Mouse (Mus musculus) yolk sac, embryonic 10.5 days (tissue): ENCODE data around the gene Ripk1.
A peak's percentile ranks its signal among the peaks of the same experiment; 100 is the strongest.

Experiments used
- DNase-seq: peaks from one replicate; pipeline ENCODE4 v3.0.0-alpha.2; 2017; ENCODE audit warnings: low spot score

Ripk1 gene

GRCm38 (mm10) chr13:34002058-34003006 is at the start of gene Ripk1, which contains the start of gene Serpinb6a:
Gene Ripk1 (plus strand): TSS chr13:34002363.
Gene Serpinb6a (minus strand): TSS chr13:34002794.
- DNase-seq = peak; percentile 89

GRCm38 (mm10) chr13:33952947-33953346 is 49.2 kb upstream of the Ripk1 start:
- DNase-seq = no peak

GRCm38 (mm10) chr13:33956571-33957421 is 45.4 kb upstream of the Ripk1 start:
- no peak for DNase-seq

- DNase-seq = no peak
These were observed 42.4 kb upstream of the Ripk1 start for GRCm38 (mm10) chr13:33959771-33960170.

GRCm38 (mm10) chr13:33964206-33965046 is 37.7 kb upstream of the Ripk1 start, which contains the start of gene Nqo2:
Gene Nqo2 (plus strand): TSS chr13:33964687.
- peak; percentile 90 for DNase-seq

- peak; percentile 67 for DNase-seq
These were observed 36.8 kb upstream of the Ripk1 start for GRCm38 (mm10) chr13:33965056-33966024.

GRCm38 (mm10) chr13:33966025-33966412 is 36.1 kb upstream of the Ripk1 start:
- DNase-seq = peak; percentile 48

- DNase-seq = no peak
These were observed 35.6 kb upstream of the Ripk1 start for GRCm38 (mm10) chr13:33966574-33966973.

GRCm38 (mm10) chr13:33989625-33990024 is 12.5 kb upstream of the Ripk1 start:
- no peak for DNase-seq

- DNase-seq = peak; percentile 44
These were observed 7.0 kb upstream of the Ripk1 start for GRCm38 (mm10) chr13:33995197-33995596.

GRCm38 (mm10) chr13:34003058-34003457 is 895 bp downstream of the Ripk1 start:
- DNase-seq = no peak

GRCm38 (mm10) chr13:34007234-34007633 is 5.1 kb downstream of the Ripk1 start:
- no peak for DNase-seq

- DNase-seq = no peak
These were observed 14.9 kb downstream of the Ripk1 start for GRCm38 (mm10) chr13:34016927-34017569.

GRCm38 (mm10) chr13:34018521-34018920 is 16.4 kb downstream of the Ripk1 start:
- DNase-seq = no peak

GRCm38 (mm10) chr13:34021998-34022397 is 19.8 kb downstream of the Ripk1 start:
- DNase-seq = no peak

- DNase-seq = no peak
These were observed 29.9 kb downstream of the Ripk1 start for GRCm38 (mm10) chr13:34032041-34032440.

- DNase-seq = no peak
These were observed 33.3 kb downstream of the Ripk1 start for GRCm38 (mm10) chr13:34035424-34035823.

- DNase-seq = no peak
These were observed 34.6 kb downstream of the Ripk1 start for GRCm38 (mm10) chr13:34036726-34037125.

- DNase-seq = peak; percentile 90
These were observed 35.3 kb downstream of the Ripk1 start, which contains the start of gene Bphl for GRCm38 (mm10) chr13:34037172-34038055. Gene Bphl (plus strand): TSS chr13:34037597.
